Mouse (Mus musculus) forebrain, embryonic 12.5 days (tissue): ENCODE measurements around the gene Msh4. TPM values are rescaled to one million over a fixed set of nuclear protein-coding genes. Genes with fewer than 3 reads are reported as not detected.

Experiments used
- ATAC-seq: fragments of 200-750 bp; cut with Nextera tagmentation; 2 replicates; pipeline ENCODE4 v1.8.0; 2017; ENCODE audit warnings: moderate TSS enrichment; ENCODE audit not compliant: low FRiP score
- H3K27ac ChIP-seq: fragments of 300-500 bp; sonication (generic); 2 replicates; pipeline ENCODE4 v1.5.1; 2016; ENCODE audit warnings: mild to moderate bottlenecking
- H3K27me3 ChIP-seq: fragments of 300-500 bp; sonication (generic); 2 replicates; pipeline ENCODE4 v1.6.1; 2016; ENCODE audit warnings: mild to moderate bottlenecking
- H3K36me3 ChIP-seq: fragments of 300-500 bp; sonication (generic); replicated peaks from 2 replicates; pipeline ENCODE4 v1.6.1; 2016; ENCODE audit warnings: mild to moderate bottlenecking
- H3K4me1 ChIP-seq: fragments of 300-500 bp; sonication (generic); 2 replicates; pipeline ENCODE4 v1.6.1; 2016
- H3K4me2 ChIP-seq: fragments of 300-500 bp; sonication (generic); 2 replicates; pipeline ENCODE4 v1.6.1; 2016; ENCODE audit warnings: mild to moderate bottlenecking, moderate library complexity
- H3K4me3 ChIP-seq: fragments of 300-500 bp; sonication (generic); replicated peaks from 2 replicates; pipeline ENCODE4 v1.5.1; 2016; ENCODE audit warnings: mild to moderate bottlenecking
- H3K9ac ChIP-seq: fragments of 300-500 bp; sonication (generic); 2 replicates; pipeline ENCODE4 v1.6.1; 2016; ENCODE audit warnings: mild to moderate bottlenecking
- H3K9me3 ChIP-seq: fragments of 300-500 bp; sonication (generic); 2 replicates; pipeline ENCODE4 v1.6.1; 2016
- WGBS: fragments of 180-500 bp; shearing (Covaris S2); methylation state at CpG from one replicate; pipeline ENCODE4 v1.1.7; 2016; 5-methylcytosine and 5-hydroxymethylcytosine counted together
- polyA plus RNA-seq: library from polyadenylated mRNA; unstranded; fragments of >200 nt; fragmentation: Nextera tagmentation; extraction: Ambion mirVana; gene quantifications from 2 replicates; pipeline ENCODE4 v1.2.1, GENCODE M21; 2016

Msh4 gene
- polyA plus RNA-seq, 1 experiment from 2014 or later = 0.15 TPM

DNA sequence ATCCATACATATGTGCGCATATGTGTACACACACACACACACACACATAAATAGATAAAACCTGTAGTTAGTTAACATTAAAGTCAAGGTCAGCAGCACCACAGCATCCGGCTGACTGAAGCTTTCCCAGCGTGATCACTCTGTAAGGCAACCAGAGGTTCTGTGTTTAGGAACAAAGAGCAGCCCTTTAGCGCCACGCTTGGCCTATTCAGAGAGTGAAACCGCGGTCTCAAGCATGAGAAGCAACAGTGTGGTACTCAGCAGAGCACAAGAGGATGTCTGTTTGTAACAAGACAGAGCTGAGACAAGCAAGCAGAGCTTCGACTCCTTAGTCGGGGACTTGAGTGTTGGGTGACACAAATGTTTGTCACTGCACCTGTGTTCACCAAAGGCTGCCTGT, 86.5 kb downstream of the Msh4 start:
- Histone ChIP-seq H3K27ac (no peak overlapping the region), H3K27me3 (no peaks in the 10 kb centered on the region), H3K4me2 (no peak overlapping the region), H3K4me1 (peaks cover 12% of the 10 kb centered on the region; the same call in 1 of the 2 replicates), H3K36me3 (no peaks in the 10 kb centered on the region), H3K9ac (no peak overlapping the region), H3K9me3 (no peaks in the 10 kb centered on the region), H3K4me3 (no peak overlapping the region)
- WGBS = 69% methylated on average over 9 of the region's 9 CpGs
- no peak; the same call in 1 of the 2 replicates for ATAC-seq

DNA sequence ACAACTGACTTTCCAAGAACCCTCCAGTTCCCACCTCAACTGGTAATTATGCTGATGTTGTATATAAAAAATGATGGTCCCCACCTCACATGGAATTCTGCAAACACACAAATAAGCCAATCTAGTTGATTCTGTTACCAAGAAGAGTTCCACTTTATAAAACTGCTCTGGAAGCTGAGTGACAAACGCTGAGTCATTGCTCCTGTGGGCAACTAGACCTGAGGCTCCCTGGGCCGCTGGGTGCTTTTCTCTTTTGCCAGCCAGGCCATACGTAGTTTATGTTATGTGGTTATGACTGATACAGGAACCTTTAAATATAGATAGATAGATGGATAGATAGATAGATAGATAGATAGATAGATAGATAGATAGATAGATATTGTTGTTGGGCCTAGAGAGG, 87.2 kb downstream of the Msh4 start:
- no peaks in the 10 kb centered on the region for H3K27me3 ChIP-seq
- H3K4me2 ChIP-seq = no peak overlapping the region
- WGBS = 93% methylated on average over 3 of the region's 3 CpGs
- H3K4me1 ChIP-seq = peaks cover 8% of the 10 kb centered on the region; the same call in 1 of the 2 replicates
- no peak for ATAC-seq
- no peak overlapping the region for H3K9ac ChIP-seq
- no peaks in the 10 kb centered on the region for H3K36me3 ChIP-seq
- H3K4me3 ChIP-seq = no peak overlapping the region
- H3K27ac ChIP-seq = no peak overlapping the region
- no peaks in the 10 kb centered on the region for H3K9me3 ChIP-seq

DNA sequence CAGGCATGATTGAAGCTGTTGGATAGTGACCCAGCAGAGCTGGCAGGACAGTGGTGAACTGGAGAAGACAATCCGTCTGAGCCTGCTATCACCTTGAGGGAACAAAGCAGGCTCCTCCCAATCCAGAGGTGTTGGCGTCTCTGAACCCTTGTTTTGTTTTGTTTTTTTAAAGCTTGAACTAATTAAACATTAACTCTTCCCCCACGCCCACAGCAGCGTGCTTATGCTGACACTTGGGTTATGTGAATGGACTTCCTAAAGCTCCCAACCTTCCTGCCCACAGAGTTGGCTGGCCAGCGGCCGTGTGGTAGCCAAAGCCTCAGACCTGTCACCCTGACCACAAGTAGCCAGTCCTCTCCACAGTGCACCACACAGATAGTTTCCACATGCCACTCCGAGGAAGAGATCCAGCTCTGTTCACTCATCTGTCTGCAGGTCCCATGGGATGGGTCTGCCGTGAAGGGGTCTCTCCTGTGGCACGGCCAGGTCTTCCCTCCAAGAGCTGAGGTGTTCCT, 88.5 kb downstream of the Msh4 start:
- Histone ChIP-seq H3K4me2 (no peak overlapping the region), H3K4me1 (peaks cover 6% of the 10 kb centered on the region; the same call in 1 of the 2 replicates), H3K36me3 (no peaks in the 10 kb centered on the region), H3K27ac (no peak overlapping the region), H3K9me3 (no peaks in the 10 kb centered on the region), H3K4me3 (no peak overlapping the region), H3K27me3 (no peaks in the 10 kb centered on the region), H3K9ac (no peak overlapping the region)
- ATAC-seq = no peak
- 90% methylated on average over 9 of the region's 9 CpGs for WGBS

DNA sequence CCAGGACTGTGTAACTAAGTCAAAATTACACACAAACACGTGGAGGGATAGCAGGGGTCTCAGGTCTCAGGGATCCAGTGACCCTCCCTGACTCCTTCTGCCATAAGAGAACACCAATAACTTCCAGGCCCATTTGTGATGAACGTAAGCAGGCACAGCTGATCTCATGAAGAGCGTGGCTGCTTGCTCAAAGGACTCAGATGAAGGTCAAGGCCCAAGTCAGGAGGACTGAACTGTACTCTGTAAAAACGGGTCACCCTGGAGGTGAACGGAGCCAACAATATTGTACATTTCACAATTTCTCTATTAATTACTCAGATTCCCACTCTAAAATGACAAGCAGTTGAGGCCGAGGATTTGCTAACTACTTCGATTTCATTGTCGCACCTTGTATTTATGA, 91.9 kb downstream of the Msh4 start:
- no peaks in the 10 kb centered on the region for H3K4me1 ChIP-seq
- WGBS = 91% methylated on average over 8 of the region's 8 CpGs
- H3K4me2 ChIP-seq = no peak overlapping the region
- no peak overlapping the region for H3K27ac ChIP-seq
- no peak overlapping the region for H3K9ac ChIP-seq
- H3K27me3 ChIP-seq = no peaks in the 10 kb centered on the region
- H3K4me3 ChIP-seq = no peak overlapping the region
- ATAC-seq = no peak
- no peaks in the 10 kb centered on the region for H3K36me3 ChIP-seq
- H3K9me3 ChIP-seq = no peaks in the 10 kb centered on the region

DNA sequence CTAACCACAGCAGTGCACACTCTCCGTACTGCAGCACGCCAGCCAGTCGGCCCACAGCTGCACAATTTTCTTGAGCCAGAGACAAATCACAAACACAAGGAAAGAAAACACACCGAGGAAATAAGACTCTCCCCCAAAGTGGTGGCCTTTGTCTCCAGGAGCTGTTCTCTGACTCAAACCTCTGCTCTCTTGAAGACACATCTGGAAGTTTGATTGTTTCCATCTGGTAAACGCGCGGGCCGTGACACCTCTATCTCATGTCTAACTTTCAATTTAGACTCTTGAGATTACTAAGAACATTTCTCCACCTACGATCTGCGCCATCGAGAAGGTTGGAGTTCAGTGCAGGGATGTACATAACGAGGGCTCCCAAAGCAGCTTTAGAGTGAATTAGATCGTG, 97.5 kb downstream of the Msh4 start:
- H3K4me2 ChIP-seq = no peak overlapping the region
- H3K27ac ChIP-seq = no peak overlapping the region
- H3K9me3 ChIP-seq = no peaks in the 10 kb centered on the region
- no peak overlapping the region for H3K9ac ChIP-seq
- no peaks in the 10 kb centered on the region for H3K27me3 ChIP-seq
- WGBS = 85% methylated on average over 13 of the region's 13 CpGs
- H3K4me3 ChIP-seq = no peak overlapping the region
- H3K36me3 ChIP-seq = no peaks in the 10 kb centered on the region
- peaks cover 8% of the 10 kb centered on the region for H3K4me1 ChIP-seq
- no peak for ATAC-seq

DNA sequence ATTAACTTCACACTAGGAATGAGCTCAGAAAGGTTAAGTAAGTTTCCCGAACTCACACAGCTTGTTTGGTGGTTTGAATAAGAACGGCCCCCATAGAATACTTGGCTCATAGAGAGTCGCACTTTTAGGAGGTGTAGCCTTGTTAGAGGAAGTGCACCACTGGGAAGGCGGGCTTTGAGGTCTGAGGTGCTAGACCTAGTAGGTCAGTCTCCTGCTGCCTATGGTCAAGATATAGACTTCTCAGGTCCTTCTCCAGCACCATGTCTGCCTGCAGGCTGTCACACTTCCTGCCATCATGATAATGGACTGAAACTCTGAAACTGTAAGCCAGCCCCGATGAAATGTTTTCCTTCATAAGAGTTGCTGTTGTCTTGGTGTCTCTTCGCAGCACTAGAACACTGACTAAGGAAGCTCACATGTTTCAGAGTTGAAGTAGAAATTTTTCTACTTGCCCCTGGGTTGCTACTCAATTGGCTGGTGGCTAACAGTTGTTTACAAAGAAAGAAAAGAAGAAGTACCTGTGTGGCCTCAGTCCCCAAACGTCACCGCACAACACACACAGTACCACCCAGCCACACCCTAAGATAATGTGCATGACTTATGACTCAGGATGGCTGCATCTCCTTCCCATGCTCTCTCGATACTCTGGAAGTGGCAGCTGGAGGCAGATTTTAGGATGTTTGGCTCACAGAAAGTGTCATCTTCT, 98.3 kb downstream of the Msh4 start:
- Histone ChIP-seq H3K27ac (no peak overlapping the region), H3K9me3 (no peaks in the 10 kb centered on the region), H3K4me2 (no peak overlapping the region), H3K36me3 (no peaks in the 10 kb centered on the region), H3K9ac (no peak overlapping the region), H3K4me1 (peaks cover 8% of the 10 kb centered on the region), H3K27me3 (no peaks in the 10 kb centered on the region), H3K4me3 (no peak overlapping the region)
- ATAC-seq = no peak
- WGBS = 89% methylated on average over 9 of the region's 9 CpGs

Other genes with a start within 250 kb of the Msh4 start
- 22.7 and 26.9 TPM in 2 replicates for gene St6galnac3, start 181.0 kb downstream of the Msh4 start, polyA plus RNA-seq
- gene Asb17, start 61.9 kb downstream of the Msh4 start, polyA plus RNA-seq = 0.13 TPM in 1 of 2 replicates, not detected in the other
- 43.1 and 45.8 TPM in 2 replicates for gene Rabggtb, start 6.9 kb upstream of the Msh4 start, polyA plus RNA-seq
- 43.4 and 45.1 TPM in 2 replicates for gene Acadm, start 38.5 kb upstream of the Msh4 start, polyA plus RNA-seq
- gene Slc44a5, start 67.3 kb upstream of the Msh4 start, polyA plus RNA-seq = 4.7 and 4.8 TPM in 2 replicates